Mouse (Mus musculus) liver, embryonic 14.5 days (tissue): ENCODE measurements around the gene Pheta1. TPM values are rescaled to one million over a fixed set of nuclear protein-coding genes. Genes with fewer than 3 reads are reported as not detected.

Experiments
- ATAC-seq: fragments of 200-750 bp; cut with Nextera tagmentation; 2 replicates; pipeline ENCODE4 v1.8.0; 2017; ENCODE audit warnings: moderate number of reproducible peaks, mild to moderate bottlenecking, moderate library complexity; ENCODE audit not compliant: insufficient read depth
- DNase-seq, 3 experiments: peaks; one replicate each; pipeline ENCODE4 v3.0.0-alpha.2; 2012 to 2013; ENCODE audit warnings: low read depth in 3 of 3, low spot score in 3 of 3
- H3K27ac ChIP-seq: fragments of 300-500 bp; sonication (generic); 2 replicates; pipeline ENCODE4 v1.5.1; 2014; ENCODE audit warnings: moderate library complexity, mild to moderate bottlenecking, control low read depth, inconsistent platforms
- H3K27me3 ChIP-seq: fragments of 300-500 bp; sonication (generic); 2 replicates; pipeline ENCODE4 v1.6.1; 2014; ENCODE audit warnings: mild to moderate bottlenecking, low read length, moderate library complexity; ENCODE audit not compliant: control insufficient read depth, insufficient read depth
- H3K36me3 ChIP-seq: fragments of 300-500 bp; sonication (generic); replicated peaks from 2 replicates; pipeline ENCODE4 v1.6.1; 2014; ENCODE audit warnings: low read depth; ENCODE audit not compliant: control insufficient read depth, insufficient read depth
- H3K4me1 ChIP-seq, 2 experiments: fragments of 200-500 bp in 1 of 2; fragments of 300-500 bp in 1 of 2; sonication (generic) in 1 of 2; replicated peaks; 2 replicates each; pipeline ENCODE4 v1.6.1; 2012 to 2014; ENCODE audit warnings: antibody characterized with exemption in 1 of 2, inconsistent platforms in 1 of 2, low read length in 1 of 2; ENCODE audit not compliant: control insufficient read depth in 2 of 2, insufficient read depth in 2 of 2
- H3K4me2 ChIP-seq: fragments of 300-500 bp; sonication (generic); 2 replicates; pipeline ENCODE4 v1.6.1; 2014; ENCODE audit warnings: low read depth, mild to moderate bottlenecking, control low read depth, moderate library complexity
- H3K4me3 ChIP-seq, 2 experiments: fragments of 200-500 bp in 1 of 2; fragments of 300-500 bp in 1 of 2; sonication (generic) in 1 of 2; 2 replicates each; pipeline ENCODE4 v1.5.1; 2012 to 2014; ENCODE audit warnings: low read depth in 2 of 2, low read length in 2 of 2, mild to moderate bottlenecking in 2 of 2, control low read depth in 1 of 2, inconsistent platforms in 1 of 2, moderate library complexity in 1 of 2; ENCODE audit not compliant: insufficient read depth in 1 of 2
- H3K9ac ChIP-seq: fragments of 300-500 bp; sonication (generic); replicated peaks from 2 replicates; pipeline ENCODE4 v1.6.1; 2014; ENCODE audit warnings: mild to moderate bottlenecking, control low read depth, moderate library complexity
- H3K9me3 ChIP-seq: fragments of 300-500 bp; sonication (generic); 2 replicates; pipeline ENCODE4 v1.6.1; 2016; ENCODE audit warnings: low read length, mixed read lengths; ENCODE audit not compliant: control insufficient read depth
- CTCF ChIP-seq: IDR thresholded peaks from 2 replicates; pipeline ENCODE4 v1.5.1; 2016; ENCODE audit warnings: antibody characterized with exemption, low read depth, control low read depth
- EP300 ChIP-seq: IDR thresholded peaks from 2 replicates; pipeline ENCODE4 v1.6.1; 2016; ENCODE audit warnings: antibody characterized with exemption, low read depth
- WGBS: fragments of 180-500 bp; shearing (Covaris S2); extraction: QIAGEN DNeasy Blood & Tissue Kit; methylation state at CpG from one replicate; pipeline ENCODE4 v1.1.7; 2014; ENCODE audit not compliant: insufficient replicate concordance; 5-methylcytosine and 5-hydroxymethylcytosine counted together
- polyA plus RNA-seq, 2 experiments: library from polyadenylated mRNA; depleted of rRNA in 1 of 2; stranded (reverse) in 1 of 2; unstranded in 1 of 2; fragments of >200 nt; fragmentation: Nextera tagmentation in 1 of 2; extraction: Ambion mirVana in 1 of 2; gene quantifications; 2 replicates each; pipeline versions ENCODE4 v1.2.1 to v1.2.3; 2012 to 2014

Gene Pheta1
- polyA plus RNA-seq, 2 experiments: 2.4 to 2.6 TPM

- 53% methylated on average over 2 of the region's 2 CpGs for WGBS
- peaks cover 0 to 4% of the 10 kb centered on the region in 2 experiments; a peak in 1 of 4 replicates for H3K4me1 ChIP-seq
- peaks cover 36% of the 10 kb centered on the region for H3K36me3 ChIP-seq
- no peak for DNase-seq
- H3K9ac ChIP-seq: no peak overlapping the region
- no peak for ATAC-seq
- no peaks in the 10 kb centered on the region for H3K9me3 ChIP-seq
- no peaks in the 10 kb centered on the region for H3K27me3 ChIP-seq
- no peak overlapping the region for H3K4me3 ChIP-seq
- no peak overlapping the region for H3K4me2 ChIP-seq
- TF ChIP-seq CTCF (no peak), EP300 (no peak)
- no peak overlapping the region for H3K27ac ChIP-seq
Observed at GRCm38 (mm10) chr5:121820161-121820560, 28.6 kb upstream of the Pheta1 start.

GRCm38 (mm10) chr5:121820657-121821056 is 28.1 kb upstream of the Pheta1 start:
- Histone ChIP-seq H3K27me3 (no peaks in the 10 kb centered on the region), H3K36me3 (peaks cover 35% of the 10 kb centered on the region), H3K4me3 (no peak overlapping the region), H3K9me3 (no peaks in the 10 kb centered on the region), H3K9ac (no peak overlapping the region), H3K27ac (no peak overlapping the region), H3K4me2 (no peak overlapping the region), H3K4me1 (peaks cover 0 to 4% of the 10 kb centered on the region in 2 experiments; a peak in 1 of 4 replicates)
- TF ChIP-seq EP300: no peak
- TF ChIP-seq CTCF: no peak
- ATAC-seq: no peak
- no peak for DNase-seq
- WGBS: 59% methylated on average over 3 of the region's 3 CpGs

GRCm38 (mm10) chr5:121821116-121821515 is 27.7 kb upstream of the Pheta1 start:
- no peak for TF ChIP-seq CTCF
- no peak for TF ChIP-seq EP300

GRCm38 (mm10) chr5:121821552-121821951 is 27.2 kb upstream of the Pheta1 start:
- Histone ChIP-seq H3K4me3 (no peak overlapping the region), H3K27ac (no peak overlapping the region), H3K9me3 (no peaks in the 10 kb centered on the region), H3K9ac (no peak overlapping the region), H3K4me2 (no peak overlapping the region), H3K36me3 (peaks cover 32% of the 10 kb centered on the region), H3K27me3 (no peaks in the 10 kb centered on the region), H3K4me1 (peaks cover 0 to 4% of the 10 kb centered on the region in 2 experiments; a peak in 1 of 4 replicates)
- WGBS: 70% methylated on average over 5 of the region's 5 CpGs
- no peak for DNase-seq
- no peak for ATAC-seq
- TF ChIP-seq CTCF (no peak), EP300 (no peak)

More at GRCm38 (mm10) chr5:121821116-121821515, 27.7 kb upstream of the Pheta1 start:
- DNase-seq (no peak), ATAC-seq (no peak)
- no peaks in the 10 kb centered on the region for H3K27me3 ChIP-seq
- H3K4me3 ChIP-seq: no peak overlapping the region
- no peak overlapping the region for H3K27ac ChIP-seq
- H3K4me1 ChIP-seq: peaks cover 0 to 4% of the 10 kb centered on the region in 2 experiments; a peak in 1 of 4 replicates
- peaks cover 35% of the 10 kb centered on the region for H3K36me3 ChIP-seq
- no peak overlapping the region for H3K9ac ChIP-seq
- 70% methylated on average over 5 of the region's 5 CpGs for WGBS
- H3K4me2 ChIP-seq: no peak overlapping the region
- H3K9me3 ChIP-seq: no peaks in the 10 kb centered on the region

- no peaks in the 10 kb centered on the region for H3K27me3 ChIP-seq
- peaks cover 24% of the 10 kb centered on the region for H3K36me3 ChIP-seq
- DNase-seq (no peak), ATAC-seq (no peak)
- no peak overlapping the region for H3K4me3 ChIP-seq
- H3K9me3 ChIP-seq: no peaks in the 10 kb centered on the region
- H3K27ac ChIP-seq: no peak overlapping the region
- TF ChIP-seq EP300 (no peak), CTCF (no peak)
- WGBS: 75% methylated on average over 7 of the region's 7 CpGs
- H3K4me2 ChIP-seq: no peak overlapping the region
- H3K9ac ChIP-seq: no peak overlapping the region
- H3K4me1 ChIP-seq: peaks cover 0 to 4% of the 10 kb centered on the region in 2 experiments; a peak in 1 of 4 replicates
Observed at GRCm38 (mm10) chr5:121822786-121823505, 25.8 kb upstream of the Pheta1 start.
